24 mouse cellular contexts compared by ENCODE assay signal in genomic region chr16:24901139-24901859, GRCm38 (mm10).
DNase-seq lines count a peak whose midpoint lies in the region; ATAC-seq lines count a peak whose summit lies in the region.
"Had no signal": no experiment of that assay in that cellular context is flagged by ENCODE, and none has a peak within 500 bp of the region (broad histone marks: within the 10 kb centered on the region; RNA-seq: fewer than 3 reads in every experiment).

No protein-coding gene starts in this region.

- no peaks in the 10 kb centered on the region for H3K27me3 ChIP-seq in kidney, embryonic 14.5 days (ENCODE audit: control insufficient read depth, insufficient read depth, low read length)
- no peaks in the 10 kb centered on the region for H3K27me3 ChIP-seq in intestine, embryonic 16.5 days (replicated peaks; ENCODE audit: control insufficient read depth, insufficient read depth, low read length)
- H3K27me3 ChIP-seq: hindbrain, embryonic 12.5 days; midbrain, embryonic 15.5 days; neural tube, embryonic 12.5 days had no signal

- peaks cover 20% of the 10 kb centered on the region for H3K4me1 ChIP-seq in kidney, embryonic 14.5 days (ENCODE audit: control insufficient read depth, insufficient read depth, low read length)
- H3K4me1 ChIP-seq in intestine, embryonic 16.5 days (ENCODE audit: control insufficient read depth, insufficient read depth, low read length) = peaks cover 18% of the 10 kb centered on the region
- H3K4me1 ChIP-seq: midbrain, embryonic 15.5 days had no signal

- peak overlapping the region; percentile 52 for H3K27ac ChIP-seq in kidney, embryonic 14.5 days (ENCODE audit: low read depth, low read length)
- H3K27ac ChIP-seq in intestine, embryonic 16.5 days (ENCODE audit: low read length) = peak overlapping the region; percentile 47; the same call in 1 of the 2 replicates
- H3K27ac ChIP-seq: forebrain, embryonic 10.5 days; hindbrain, embryonic 12.5 days; limb, embryonic 10.5 days; midbrain, embryonic 15.5 days; neural tube, embryonic 12.5 days had no signal

- DNase-seq in embryo, embryonic 10 days (ENCODE audit: low spot score) = peak; percentile 34
- DNase-seq in embryo, embryonic 11 days = no peak
- DNase-seq in kidney, adult 8-10 months = no peak
- DNase-seq in embryo, embryonic 10.5 days (ENCODE audit: low spot score) = peak; percentile 49
- DNase-seq in ovary, postnatal 14 days (ENCODE audit: low spot score) = no peak
- DNase-seq: cerebellum, adult 18-20 months; cerebellum, postnatal 14 days; gastrocnemius, postnatal 14 days; layer of hippocampus, adult 9-11 months; lung, postnatal 36 days; retina, postnatal 1 day; right cerebral cortex, postnatal 25 days; spleen, adult 18-20 months had no signal

- H3K4me3 ChIP-seq in kidney, embryonic 14.5 days (ENCODE audit: low read length) = no peak overlapping the region
- H3K4me3 ChIP-seq in intestine, embryonic 16.5 days (ENCODE audit: low read length) = no peak overlapping the region
- H3K4me3 ChIP-seq: forebrain, embryonic 10.5 days; hindbrain, embryonic 12.5 days; limb, embryonic 10.5 days; midbrain, embryonic 15.5 days; neural tube, embryonic 12.5 days had no signal

- no peak overlapping the region for H3K4me2 ChIP-seq in kidney, embryonic 14.5 days (replicated peaks; ENCODE audit: low read depth, low read length)
- no peak overlapping the region; the same call in 1 of the 2 replicates for H3K4me2 ChIP-seq in intestine, embryonic 16.5 days (ENCODE audit: low read depth, low read length)
- H3K4me2 ChIP-seq: hindbrain, embryonic 12.5 days; liver, embryonic 11.5 days; midbrain, embryonic 15.5 days; neural tube, embryonic 12.5 days had no signal

- H3K9me3 ChIP-seq in kidney, embryonic 14.5 days (ENCODE audit: control insufficient read depth, low read length) = no peaks in the 10 kb centered on the region
- no peaks in the 10 kb centered on the region for H3K9me3 ChIP-seq in intestine, embryonic 16.5 days (ENCODE audit: control insufficient read depth, low read length)
- H3K9me3 ChIP-seq: forebrain, embryonic 10.5 days; hindbrain, embryonic 12.5 days; limb, embryonic 10.5 days; midbrain, embryonic 15.5 days; neural tube, embryonic 12.5 days had no signal

- ATAC-seq in kidney, embryonic 14.5 days (ENCODE audit: low FRiP score, low TSS enrichment) = peak; percentile 76; the same call in 1 of the 2 replicates
- ATAC-seq in intestine, embryonic 16.5 days = peak; percentile 70
- ATAC-seq: CD4-positive, CD25-positive, alpha-beta regulatory T cell, adult 4 months; forebrain, embryonic 16.5 days; midbrain, embryonic 15.5 days had no signal

- WGBS in kidney, embryonic 14.5 days = 29% methylated on average over 6 of the region's 6 CpGs
- 46% methylated on average over 6 of the region's 6 CpGs for WGBS in intestine, embryonic 16.5 days

- H3K36me3 ChIP-seq in kidney, embryonic 14.5 days (ENCODE audit: control insufficient read depth, insufficient read depth, low read length) = no peaks in the 10 kb centered on the region
- no peaks in the 10 kb centered on the region for H3K36me3 ChIP-seq in intestine, embryonic 16.5 days (ENCODE audit: control insufficient read depth, insufficient read depth, low read length)
- H3K36me3 ChIP-seq: forebrain, embryonic 10.5 days; hindbrain, embryonic 12.5 days; limb, embryonic 10.5 days; midbrain, embryonic 15.5 days; neural tube, embryonic 12.5 days had no signal

- no peak overlapping the region for H3K9ac ChIP-seq in kidney, embryonic 14.5 days (ENCODE audit: low read depth, low read length)
- H3K9ac ChIP-seq in intestine, embryonic 16.5 days (ENCODE audit: low read depth, low read length) = no peak overlapping the region
- H3K9ac ChIP-seq: hindbrain, embryonic 12.5 days; lung, embryonic 14.5 days; midbrain, embryonic 15.5 days; neural tube, embryonic 12.5 days had no signal

Comparison
In these comparisons a context has a peak if more than half of its experiments do, and no peak if none do; other contexts are left out.
1. DNase-seq: peak in embryo, embryonic 10 days (single experiment) and embryo, embryonic 10.5 days (single experiment); none in embryo, embryonic 11 days (single experiment), kidney, adult 8-10 months (0 of 2) and ovary, postnatal 14 days (single experiment).